Mouse (Mus musculus) 3134 (cell line): ENCODE measurements around the gene Gtf2f1.

ENCODE experiments used
- DNase-seq: peaks from one replicate; pipeline ENCODE4 v3.0.0-alpha.2; 2011; ENCODE audit warnings: low spot score; ENCODE audit not compliant: insufficient read length; ENCODE audit errors: extremely low read depth

Gtf2f1 gene

GRCm38 (mm10) chr17:57007137-57007905 lies 3.8 kb downstream of the Gtf2f1 start:
- no peak for DNase-seq

GRCm38 (mm10) chr17:57003994-57004393 lies 7.1 kb downstream of the Gtf2f1 start:
- no peak for DNase-seq

DNA sequence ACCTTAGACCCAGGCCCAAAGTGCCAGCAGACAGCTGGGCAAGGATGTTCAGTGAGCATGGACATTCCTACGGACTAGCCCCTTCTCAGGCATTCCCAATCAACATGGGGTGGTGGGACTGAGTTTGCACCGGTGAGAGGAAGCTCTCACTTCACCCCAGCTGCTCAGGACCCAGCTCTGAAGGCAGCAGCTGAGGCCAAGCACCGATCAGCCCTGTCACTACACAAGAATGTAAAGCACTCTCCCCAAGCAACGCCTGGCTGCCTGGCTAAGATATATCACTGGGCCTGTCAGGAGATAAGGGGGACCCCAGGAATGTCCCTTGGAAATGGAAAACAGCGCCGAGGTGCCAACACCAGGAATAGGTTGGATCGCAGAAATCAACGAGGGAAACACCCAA lies 9.9 kb downstream of the Gtf2f1 start:
- no peak for DNase-seq

GRCm38 (mm10) chr17:56999968-57000609 lies 11.0 kb downstream of the Gtf2f1 start, which contains the start of gene Pspn:
Gene Pspn, minus strand, starts transcription at chr17:57000018.
- no peak for DNase-seq

DNA sequence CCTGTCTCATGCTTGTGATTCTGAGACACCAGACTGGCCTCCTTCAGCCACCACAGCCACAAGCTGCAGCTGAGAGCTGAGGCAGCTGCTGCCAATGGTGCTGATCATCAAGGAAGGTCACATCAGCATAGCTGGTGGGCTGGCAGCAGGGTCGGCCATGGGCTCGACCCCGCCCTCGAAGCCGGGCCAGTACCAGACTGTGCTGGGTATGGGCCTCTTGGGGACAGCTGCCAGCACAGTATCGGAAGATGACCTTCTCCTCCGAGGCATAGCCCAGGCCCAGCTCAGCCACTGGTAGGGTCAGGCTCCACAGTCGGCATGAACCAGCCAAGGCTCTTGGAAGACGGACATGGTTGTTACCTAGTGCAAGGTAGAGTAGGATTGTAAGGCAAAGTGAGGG lies 11.7 kb downstream of the Gtf2f1 start:
- DNase-seq = no peak

GRCm38 (mm10) chr17:56997029-56997667 lies 13.9 kb downstream of the Gtf2f1 start, which contains the start of gene Alkbh7:
Gene Alkbh7, plus strand, starts transcription at chr17:56997339.
- peak; percentile 97 for DNase-seq

GRCm38 (mm10) chr17:56996506-56996905 lies 14.6 kb downstream of the Gtf2f1 start:
- DNase-seq = no peak

DNA sequence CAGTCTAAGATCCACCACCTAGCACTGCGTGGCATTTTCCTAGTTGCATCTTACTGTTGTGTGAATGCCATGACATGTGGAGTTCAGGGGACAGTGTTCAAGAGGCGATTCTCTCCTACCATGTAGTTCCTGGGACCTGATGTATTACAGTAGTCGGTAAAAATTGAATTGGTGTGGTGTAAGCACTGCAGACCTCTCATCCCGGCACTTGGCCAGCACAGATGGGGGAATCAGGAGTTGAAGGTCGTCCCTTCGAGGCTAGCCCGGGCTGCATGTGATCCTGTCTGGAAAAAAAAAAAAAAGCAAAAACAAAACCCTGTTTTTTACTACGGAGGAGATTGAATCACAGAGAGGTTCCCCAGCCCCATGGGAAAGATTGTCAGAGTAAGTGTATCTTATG lies 16.0 kb downstream of the Gtf2f1 start:
- no peak for DNase-seq

- DNase-seq = no peak
These were observed 20.1 kb downstream of the Gtf2f1 start for GRCm38 (mm10) chr17:56990966-56991365.

DNA sequence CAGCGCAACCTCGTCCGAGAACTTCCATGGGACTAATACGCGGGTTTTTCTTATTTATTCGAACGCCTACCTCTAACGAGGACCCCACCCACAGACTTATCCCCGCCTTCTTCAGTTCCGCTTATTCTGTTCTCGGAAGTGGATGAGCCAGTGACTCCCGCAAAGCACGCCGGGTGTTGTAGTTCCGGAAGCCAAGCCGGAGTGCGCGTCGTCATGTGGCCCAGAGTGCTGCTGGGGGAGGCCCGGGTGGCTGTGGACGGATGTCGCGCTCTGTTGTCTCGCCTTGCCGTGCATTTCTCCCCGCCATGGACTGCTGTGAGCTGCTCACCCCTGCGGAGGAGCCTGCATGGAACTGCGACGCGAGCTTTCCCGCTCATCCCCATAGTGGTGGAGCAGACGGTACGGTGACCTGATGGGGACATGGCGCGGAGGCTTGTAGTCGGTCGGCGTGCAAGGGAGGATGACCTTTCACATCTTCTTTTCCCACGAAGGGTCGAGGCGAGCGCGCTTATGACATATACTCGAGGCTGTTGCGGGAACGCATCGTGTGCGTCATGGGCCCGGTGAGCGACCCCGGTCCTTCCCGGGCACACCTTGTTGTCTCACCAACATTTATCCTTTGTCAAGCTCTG lies 20.9 kb downstream of the Gtf2f1 start, which contains the start of gene Clpp:
Gene Clpp (plus strand): TSS at position 191 of the 632 bp plus-strand sequence.
- DNase-seq = peak; percentile 97

DNA sequence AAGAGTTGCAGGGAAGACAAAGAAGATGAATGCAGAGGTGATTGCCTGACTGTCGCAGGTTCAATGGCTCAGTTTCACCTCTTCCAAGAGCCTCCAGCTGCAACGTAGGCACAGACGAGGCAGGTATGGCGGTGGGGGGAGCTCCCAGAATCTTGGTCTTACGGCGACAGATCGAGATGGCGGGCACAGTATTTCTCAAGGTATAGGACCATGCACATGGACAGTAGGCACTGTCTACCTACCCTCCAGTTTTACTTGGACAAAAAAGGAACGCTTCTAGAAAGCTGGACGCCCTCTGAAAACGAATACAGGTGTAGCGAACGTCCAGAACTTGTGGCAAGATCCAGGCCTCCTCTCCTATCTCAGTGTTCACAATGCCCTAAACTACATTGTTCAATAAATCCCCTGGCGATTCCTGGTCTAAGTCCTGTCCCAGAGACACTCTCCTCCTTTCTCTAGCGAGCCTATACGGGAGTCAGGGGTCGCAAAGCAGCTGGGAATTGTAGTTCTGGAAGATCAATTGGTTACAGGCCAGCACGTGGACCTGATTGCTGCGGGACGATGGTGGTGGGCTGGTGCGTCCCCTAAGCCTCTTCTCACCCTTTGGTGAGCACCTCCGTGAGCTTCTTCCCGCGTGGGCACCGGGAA lies 21.5 kb downstream of the Gtf2f1 start:
- no peak for DNase-seq

DNA sequence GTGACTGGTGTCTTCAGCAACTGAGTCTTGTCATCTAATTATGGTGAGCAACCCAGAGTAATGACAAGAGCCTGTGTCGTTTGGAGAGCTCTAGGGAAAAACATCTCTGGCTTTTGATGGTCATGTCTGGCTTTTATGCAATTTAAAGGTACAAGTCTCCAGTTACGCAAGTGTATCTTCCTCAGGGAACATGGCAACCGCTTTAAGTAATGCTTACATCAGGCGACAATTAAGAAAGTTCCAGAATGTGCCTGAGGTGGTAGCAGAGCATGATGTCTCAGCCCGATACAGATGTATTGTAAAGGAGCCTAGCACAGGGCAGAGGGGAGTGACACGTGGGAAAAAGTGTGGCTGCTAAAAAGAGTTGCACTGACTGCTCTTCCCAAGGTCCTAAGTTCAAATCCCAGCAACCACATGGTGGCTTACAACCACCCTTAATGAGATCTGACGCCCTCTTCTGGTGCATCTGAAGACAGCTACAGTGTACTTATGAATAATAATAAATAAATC lies 22.1 kb downstream of the Gtf2f1 start:
- no peak for DNase-seq

DNA sequence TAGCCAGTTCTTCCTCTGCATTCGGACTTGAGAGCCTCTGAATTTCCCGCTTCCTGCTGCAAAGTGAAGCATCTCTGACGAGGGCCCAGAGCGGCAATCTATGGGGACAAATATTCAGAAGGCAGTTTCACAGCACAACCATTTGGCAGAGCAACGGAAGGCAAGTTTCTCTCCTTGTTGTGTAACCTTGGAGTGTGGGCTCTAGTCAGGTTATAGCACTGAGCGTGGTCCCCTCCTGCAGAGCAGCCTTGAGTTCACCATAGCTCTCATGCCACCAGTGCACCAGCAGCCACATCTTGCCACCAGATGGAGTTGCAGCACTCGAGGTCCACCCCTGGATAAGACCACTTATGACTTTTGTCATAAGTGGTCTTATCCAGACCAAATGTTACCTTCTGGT lies 22.6 kb downstream of the Gtf2f1 start:
- no peak for DNase-seq

DNA sequence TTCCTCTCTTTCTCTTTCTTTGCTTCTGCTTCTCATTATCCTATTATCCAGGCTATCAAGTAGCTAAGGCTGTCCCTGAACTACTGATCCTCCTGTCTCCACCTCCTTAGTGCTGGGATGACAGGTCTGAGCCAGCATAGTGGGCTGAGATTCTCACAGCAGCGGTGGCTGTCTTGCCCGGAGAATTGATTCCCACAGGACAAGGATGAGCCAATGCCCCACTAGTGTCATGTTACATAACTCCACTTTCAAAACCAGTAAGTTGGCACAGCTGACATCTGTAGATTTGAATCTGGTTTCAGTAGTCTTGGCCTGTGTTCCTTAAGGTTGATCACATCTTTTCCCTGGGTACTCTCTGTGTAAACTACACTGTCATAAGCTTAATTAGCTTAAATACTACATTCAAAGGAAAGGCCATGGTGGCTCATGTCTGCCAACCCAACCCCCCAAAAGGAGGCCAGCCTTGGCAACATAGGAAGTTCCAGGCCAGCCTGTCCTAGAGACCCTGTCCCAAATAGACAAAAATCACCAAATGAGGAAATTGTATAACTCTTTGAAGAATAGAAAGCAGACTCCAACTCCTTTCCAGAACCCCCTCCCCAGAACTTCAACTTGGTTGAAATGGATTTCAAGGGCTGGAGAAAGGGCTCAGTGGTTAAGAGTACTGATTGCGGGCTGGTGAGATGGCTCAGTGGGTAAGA lies 24.8 kb downstream of the Gtf2f1 start:
- DNase-seq = no peak

DNA sequence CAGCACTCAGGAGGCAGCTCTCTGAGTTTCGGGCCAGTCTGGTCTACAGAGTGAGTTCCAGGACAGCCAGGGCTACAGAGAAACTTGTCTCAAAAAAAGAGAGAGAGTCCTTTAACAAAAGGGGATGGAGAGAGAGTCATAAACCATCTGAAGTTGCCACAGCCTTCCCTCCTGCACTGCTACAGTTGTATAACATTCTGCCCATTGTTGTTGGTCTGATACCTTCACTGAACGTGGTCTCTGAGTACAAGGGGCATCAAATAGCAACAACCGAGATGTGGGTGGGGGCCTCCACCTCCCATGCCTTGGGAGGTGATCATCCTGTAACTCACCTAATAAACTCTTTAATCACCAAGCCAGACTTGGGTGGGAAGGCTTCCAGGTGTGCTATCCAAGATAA lies 25.4 kb downstream of the Gtf2f1 start:
- DNase-seq = no peak

- DNase-seq = no peak
These were observed 26.2 kb downstream of the Gtf2f1 start for GRCm38 (mm10) chr17:56984886-56985285.

GRCm38 (mm10) chr17:56982013-56982412 lies 29.1 kb downstream of the Gtf2f1 start, which contains the start of gene Acer1:
Gene Acer1, minus strand, starts transcription at chr17:56982126.
- DNase-seq = no peak

DNA sequence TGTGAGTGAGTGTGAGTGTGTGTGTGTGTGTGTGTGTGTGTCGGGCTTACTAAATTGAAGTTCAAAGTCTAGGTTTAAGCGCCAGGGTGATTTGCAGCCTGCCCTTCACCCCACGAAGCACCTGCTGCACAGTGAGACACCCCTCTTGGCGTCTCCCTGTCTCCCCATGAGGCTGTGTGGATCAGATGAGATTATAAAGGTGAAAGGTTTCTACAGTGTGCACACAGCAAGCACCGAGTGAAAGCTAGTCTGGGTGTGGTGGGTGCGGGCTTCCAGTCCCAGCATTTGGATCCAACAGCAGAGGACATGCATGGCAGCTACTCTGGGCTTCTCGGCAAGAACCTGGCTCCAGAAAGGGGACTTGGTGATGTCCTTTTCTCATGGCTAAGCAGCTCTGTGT lies 30.0 kb downstream of the Gtf2f1 start:
- DNase-seq = no peak

DNA sequence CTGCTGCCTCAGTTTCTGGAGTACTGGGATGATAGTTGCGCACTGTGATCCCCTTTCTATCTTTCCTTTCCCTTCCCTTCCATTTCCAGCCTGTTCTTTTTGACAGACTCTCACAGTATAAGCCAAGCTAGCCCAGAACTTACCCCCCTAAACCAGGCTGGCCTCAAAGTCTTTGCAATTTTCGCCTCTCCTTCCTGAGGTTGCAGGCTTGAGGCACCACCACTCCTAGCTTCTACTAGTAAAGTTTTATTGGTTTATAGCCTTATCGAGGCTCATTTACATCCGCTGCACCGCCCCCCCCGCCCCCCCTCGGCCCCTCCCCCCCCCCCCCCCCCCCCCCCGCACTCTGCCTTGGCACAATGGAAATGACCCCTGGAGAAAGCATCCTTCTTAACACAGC lies 31.6 kb downstream of the Gtf2f1 start:
- no peak for DNase-seq
